Mouse (Mus musculus): ENCODE results near the gene Tut4. TPM values are rescaled to one million over a fixed set of nuclear protein-coding genes. Genes with fewer than 3 reads are reported as not detected.

Gene Tut4
- total and polyA plus RNA-seq, 3 experiments: 23.5 to 67.4 (median 26.3) TPM

- H3K4me3 ChIP-seq (replicated peaks in 1 of 3; ENCODE audit: low read depth in 2 of 3, low read length in 2 of 3, poor library complexity in 1 of 3): no peak overlapping the region
- H3K9me3 ChIP-seq (replicated peaks; ENCODE audit: low read length): no peaks in the 10 kb centered on the region
- TF ChIP-seq GABPA (IDR thresholded peaks at IDR 0.05; ENCODE audit: insufficient replicate concordance, low read depth, low read length) (no peak), MAX (IDR thresholded peaks at IDR 0.05; ENCODE audit: low read length) (no peak), JUN (IDR thresholded peaks at IDR 0.05; ENCODE audit: insufficient read depth, low read depth, low read length) (no peak), BHLHE40 (IDR thresholded peaks at IDR 0.05; ENCODE audit: low read depth, low read length) (no peak), CHD1 (IDR thresholded peaks at IDR 0.05; ENCODE audit: low read depth, low read length) (no peak), RAD21 (IDR thresholded peaks at IDR 0.05; ENCODE audit: low read depth, low read length) (no peak), MAFK (IDR thresholded peaks at IDR 0.05; ENCODE audit: insufficient replicate concordance, low read length) (no peak), POLR2AphosphoS2 (IDR thresholded peaks at IDR 0.05; ENCODE audit: low read depth, low read length) (no peak), ETS1 (conservative IDR thresholded peaks at IDR 0.05; ENCODE audit: low read depth, low read length) (no peak), MYC (IDR thresholded peaks at IDR 0.05; ENCODE audit: low read depth, low read length) (no peak), SMC3 (IDR thresholded peaks at IDR 0.05; ENCODE audit: low read depth, low read length) (no peak), MEF2A (IDR thresholded peaks at IDR 0.05; ENCODE audit: borderline replicate concordance, low read depth, low read length) (no peak), MXI1 (IDR thresholded peaks at IDR 0.05; ENCODE audit: low read depth, low read length) (no peak), PAX5 (IDR thresholded peaks at IDR 0.05; ENCODE audit: low read length) (no peak), ZMIZ1 (IDR thresholded peaks at IDR 0.05; ENCODE audit: low read depth, low read length) (no peak), NELFE (IDR thresholded peaks at IDR 0.05; ENCODE audit: low read depth, low read length) (no peak)
- H3K27ac ChIP-seq (ENCODE audit: insufficient read depth, low read depth): no peak overlapping the region
- H3K79me2 ChIP-seq (replicated peaks; ENCODE audit: control insufficient read depth, extremely low read depth, insufficient read depth, poor library complexity, severe bottlenecking): no peaks in the 10 kb centered on the region
- no peaks in the 10 kb centered on the region for H3K36me3 ChIP-seq (replicated peaks in 1 of 2; ENCODE audit: control insufficient read depth in 1 of 2, insufficient read depth in 1 of 2, low read length in 1 of 2)
- peaks cover 0 to 7% of the 10 kb centered on the region in 2 experiments; a peak in 2 of 4 replicates for H3K4me1 ChIP-seq (ENCODE audit: control insufficient read depth in 1 of 2, insufficient read depth in 2 of 2)
- in situ Hi-C loops (cut with MboI; ENCODE audit: low pct_ligation_motif_present, low pct_unique_long_range_greater_than_20kb, low sequenced_read_pairs) (no loop called here), dilution Hi-C loops (cut with MboI; ENCODE audit: extremely low pct_ligation_motif_present, extremely low pct_unique_long_range_greater_than_20kb, low sequenced_read_pairs) (no loop called here)
- DNase-seq (ENCODE audit: extremely low read depth): no peak
- no peaks in the 10 kb centered on the region for H3K27me3 ChIP-seq (replicated peaks)
- H3K9ac ChIP-seq (ENCODE audit: insufficient read depth, low read depth): no peak overlapping the region
- no peak overlapping the region for H3K4me2 ChIP-seq (ENCODE audit: insufficient read depth, low read depth, poor library complexity, severe bottlenecking)
Observed at GRCm38 (mm10) chr4:108424587-108424986, 34.6 kb upstream of the Tut4 start.

GRCm38 (mm10) chr4:108427719-108428340 is 31.4 kb upstream of the Tut4 start:
- no peak for TF ChIP-seq ZNF384 (IDR thresholded peaks at IDR 0.05; ENCODE audit: low read depth, low read length)
- TF ChIP-seq CHD1 (IDR thresholded peaks at IDR 0.05; ENCODE audit: low read depth, low read length): no peak
- TF ChIP-seq CTCF (conservative IDR thresholded peaks at IDR 0.05 in 1 of 2, IDR thresholded peaks at IDR 0.05 in 1 of 2; ENCODE audit: low read depth in 2 of 2, low read length in 2 of 2): no peak
- TF ChIP-seq IRF4 (IDR thresholded peaks at IDR 0.05; ENCODE audit: low read depth, low read length): no peak
- TF ChIP-seq TCF12 (IDR thresholded peaks at IDR 0.05; ENCODE audit: low read depth, low read length): no peak
- TF ChIP-seq MEF2A (IDR thresholded peaks at IDR 0.05; ENCODE audit: borderline replicate concordance, low read depth, low read length): no peak
- no peak for TF ChIP-seq HCFC1 (IDR thresholded peaks at IDR 0.05; ENCODE audit: low read depth, low read length)
- no peak for TF ChIP-seq NRF1 (IDR thresholded peaks at IDR 0.05; ENCODE audit: low read depth, low read length)
- TF ChIP-seq ELF1 (IDR thresholded peaks at IDR 0.05; ENCODE audit: low read depth, low read length): no peak
- TF ChIP-seq ZMIZ1 (IDR thresholded peaks at IDR 0.05; ENCODE audit: low read depth, low read length): no peak
- no peak for TF ChIP-seq GABPA (IDR thresholded peaks at IDR 0.05; ENCODE audit: insufficient replicate concordance, low read depth, low read length)
- H3K79me2 ChIP-seq (replicated peaks; ENCODE audit: control insufficient read depth, extremely low read depth, insufficient read depth, poor library complexity, severe bottlenecking): no peaks in the 10 kb centered on the region; the same call in 1 of the 2 replicates
- no peak overlapping the region for H3K9ac ChIP-seq (ENCODE audit: insufficient read depth, low read depth)
- DNase-seq (ENCODE audit: extremely low read depth): no peak
- H3K27me3 ChIP-seq (replicated peaks): no peaks in the 10 kb centered on the region
- H3K27ac ChIP-seq (ENCODE audit: insufficient read depth, low read depth): no peak overlapping the region
- no peak overlapping the region for H3K4me2 ChIP-seq (ENCODE audit: insufficient read depth, low read depth, poor library complexity, severe bottlenecking)
- no peaks in the 10 kb centered on the region for H3K36me3 ChIP-seq (replicated peaks in 1 of 2; ENCODE audit: control insufficient read depth in 1 of 2, insufficient read depth in 1 of 2, low read length in 1 of 2)
- H3K4me1 ChIP-seq (ENCODE audit: control insufficient read depth in 1 of 2, insufficient read depth in 2 of 2): peaks cover 0 to 11% of the 10 kb centered on the region in 2 experiments; a peak in 2 of 4 replicates
- no peaks in the 10 kb centered on the region for H3K9me3 ChIP-seq (replicated peaks; ENCODE audit: low read length)
- no peak overlapping the region for H3K4me3 ChIP-seq (replicated peaks in 1 of 3; ENCODE audit: low read depth in 2 of 3, low read length in 2 of 3, poor library complexity in 1 of 3)
- dilution Hi-C loops (cut with MboI; ENCODE audit: extremely low pct_ligation_motif_present, extremely low pct_unique_long_range_greater_than_20kb, low sequenced_read_pairs): no loop called here
- in situ Hi-C loops (cut with MboI; ENCODE audit: low pct_ligation_motif_present, low pct_unique_long_range_greater_than_20kb, low sequenced_read_pairs): no loop called here
